Mouse (Mus musculus) kidney, embryonic 16.5 days (tissue): ENCODE measurements around the gene Cdk8. TPM values are rescaled to one million over a fixed set of nuclear protein-coding genes. Genes with fewer than 3 reads are reported as not detected.

Experiments
- ATAC-seq: fragments of 200-750 bp; cut with Nextera tagmentation; 2 replicates; pipeline ENCODE4 v1.8.0; 2017; ENCODE audit warnings: moderate TSS enrichment; ENCODE audit not compliant: low FRiP score, low TSS enrichment
- H3K27ac ChIP-seq: fragments of 300-500 bp; sonication (generic); 2 replicates; pipeline ENCODE4 v1.5.1; 2014; ENCODE audit warnings: low read length
- H3K27me3 ChIP-seq: fragments of 300-500 bp; sonication (generic); 2 replicates; pipeline ENCODE4 v1.6.1; 2014; ENCODE audit warnings: low read length, control low read depth, mixed read lengths; ENCODE audit not compliant: insufficient read depth
- H3K36me3 ChIP-seq: fragments of 300-500 bp; sonication (generic); 2 replicates; pipeline ENCODE4 v1.6.1; 2014; ENCODE audit warnings: low read length, control low read depth, mixed read lengths; ENCODE audit not compliant: insufficient read depth
- H3K4me1 ChIP-seq: fragments of 300-500 bp; sonication (generic); 2 replicates; pipeline ENCODE4 v1.6.1; 2014; ENCODE audit warnings: low read length, control low read depth, mixed read lengths; ENCODE audit not compliant: insufficient read depth
- H3K4me2 ChIP-seq: fragments of 300-500 bp; sonication (generic); replicated peaks from 2 replicates; pipeline ENCODE4 v1.6.1; 2014; ENCODE audit warnings: low read depth, low read length
- H3K4me3 ChIP-seq: fragments of 300-500 bp; sonication (generic); 2 replicates; pipeline ENCODE4 v1.5.1; 2014; ENCODE audit warnings: mild to moderate bottlenecking, low read length
- H3K9ac ChIP-seq: fragments of 300-500 bp; sonication (generic); replicated peaks from 2 replicates; pipeline ENCODE4 v1.6.1; 2014; ENCODE audit warnings: low read length
- H3K9me3 ChIP-seq: fragments of 300-500 bp; sonication (generic); 2 replicates; pipeline ENCODE4 v1.6.1; 2016; ENCODE audit warnings: low read length, control low read depth
- WGBS: fragments of 180-500 bp; shearing (Covaris S2); extraction: QIAGEN DNeasy Blood & Tissue Kit; methylation state at CpG from one replicate; pipeline ENCODE4 v1.1.7; 2014; 5-methylcytosine and 5-hydroxymethylcytosine counted together
- polyA plus RNA-seq: library from polyadenylated mRNA; unstranded; fragments of >200 nt; fragmentation: Nextera tagmentation; extraction: Ambion mirVana; gene quantifications from 2 replicates; pipeline ENCODE4 v1.2.1, GENCODE M21; 2015

Gene Cdk8
- polyA plus RNA-seq, 1 experiment from 2014 or later, result 11.4 TPM

- no peak for ATAC-seq
- no peak overlapping the region for H3K4me2 ChIP-seq
- no peak overlapping the region for H3K4me3 ChIP-seq
- H3K36me3 ChIP-seq, result peaks cover 29% of the 10 kb centered on the region
- H3K9ac ChIP-seq, result no peak overlapping the region
- no peaks in the 10 kb centered on the region for H3K27me3 ChIP-seq
- no peaks in the 10 kb centered on the region for H3K9me3 ChIP-seq
- no peaks in the 10 kb centered on the region for H3K4me1 ChIP-seq
- no peak overlapping the region for H3K27ac ChIP-seq
- WGBS, result 87% methylated on average over 10 of the region's 10 CpGs
Measured at GRCm38 (mm10) chr5:146287416-146287815, 56.4 kb downstream of the Cdk8 start.

DNA sequence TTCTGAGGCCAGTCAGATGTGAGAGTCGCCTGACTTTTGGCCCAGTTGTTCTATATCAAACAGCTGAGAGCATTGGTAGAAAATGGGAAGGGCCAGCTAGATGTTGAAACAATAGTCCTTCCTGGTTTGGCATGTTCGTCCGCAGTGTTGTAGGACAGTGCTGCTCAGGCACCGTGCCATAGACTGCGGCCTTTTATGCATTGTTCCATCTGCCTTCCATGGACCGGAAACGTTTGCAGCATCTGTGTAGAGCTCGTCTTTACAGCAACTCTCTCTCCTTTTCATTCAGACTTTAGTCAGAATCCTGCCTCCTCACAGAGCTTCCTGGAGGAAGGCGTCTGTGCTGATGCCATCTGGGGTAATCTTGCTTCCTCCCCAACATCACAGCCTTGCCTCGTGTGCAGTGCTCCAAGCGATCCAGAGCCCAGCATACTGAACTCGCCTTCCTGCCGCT lies 57.0 kb downstream of the Cdk8 start:
- no peak overlapping the region for H3K9ac ChIP-seq
- H3K27ac ChIP-seq, result no peak overlapping the region
- H3K4me1 ChIP-seq, result no peaks in the 10 kb centered on the region
- ATAC-seq, result no peak
- H3K36me3 ChIP-seq, result peaks cover 29% of the 10 kb centered on the region
- no peak overlapping the region for H3K4me3 ChIP-seq
- no peak overlapping the region for H3K4me2 ChIP-seq
- 92% methylated on average over 13 of the region's 13 CpGs for WGBS
- H3K27me3 ChIP-seq, result no peaks in the 10 kb centered on the region
- H3K9me3 ChIP-seq, result no peaks in the 10 kb centered on the region

GRCm38 (mm10) chr5:146289921-146290320 lies 58.9 kb downstream of the Cdk8 start:
- Histone ChIP-seq H3K27ac (no peak overlapping the region; the same call in 1 of the 2 replicates), H3K9me3 (no peaks in the 10 kb centered on the region), H3K9ac (no peak overlapping the region), H3K27me3 (no peaks in the 10 kb centered on the region), H3K36me3 (peaks cover 29% of the 10 kb centered on the region), H3K4me3 (no peak overlapping the region), H3K4me1 (no peaks in the 10 kb centered on the region), H3K4me2 (no peak overlapping the region)
- WGBS, result 59% methylated on average over 7 of the region's 7 CpGs
- peak; percentile 77 for ATAC-seq

DNA sequence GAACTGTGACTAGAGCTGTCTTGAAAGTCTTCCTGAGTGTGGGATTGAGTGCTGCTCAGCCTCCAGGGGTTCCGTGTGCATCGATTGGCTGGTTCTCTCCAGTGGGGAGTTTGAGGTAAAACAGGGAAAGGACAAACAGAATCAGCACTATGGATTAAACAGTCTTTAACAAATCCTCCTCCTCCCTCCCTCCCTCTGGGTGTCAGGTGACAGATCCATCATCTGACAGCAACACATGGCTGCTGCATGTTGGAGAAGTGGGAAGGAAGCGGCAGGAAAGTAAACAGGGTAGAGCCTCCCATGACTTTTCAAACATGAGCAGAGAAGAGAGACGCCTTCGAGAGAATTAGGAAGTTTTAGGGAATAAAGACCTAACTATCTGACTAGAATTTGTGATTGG lies 59.4 kb downstream of the Cdk8 start:
- Histone ChIP-seq H3K4me2 (no peak overlapping the region), H3K27me3 (no peaks in the 10 kb centered on the region), H3K9me3 (no peaks in the 10 kb centered on the region), H3K36me3 (peaks cover 27% of the 10 kb centered on the region), H3K4me1 (no peaks in the 10 kb centered on the region), H3K4me3 (no peak overlapping the region), H3K9ac (no peak overlapping the region), H3K27ac (no peak overlapping the region; the same call in 1 of the 2 replicates)
- ATAC-seq, result no peak
- 65% methylated on average over 5 of the region's 5 CpGs for WGBS

DNA sequence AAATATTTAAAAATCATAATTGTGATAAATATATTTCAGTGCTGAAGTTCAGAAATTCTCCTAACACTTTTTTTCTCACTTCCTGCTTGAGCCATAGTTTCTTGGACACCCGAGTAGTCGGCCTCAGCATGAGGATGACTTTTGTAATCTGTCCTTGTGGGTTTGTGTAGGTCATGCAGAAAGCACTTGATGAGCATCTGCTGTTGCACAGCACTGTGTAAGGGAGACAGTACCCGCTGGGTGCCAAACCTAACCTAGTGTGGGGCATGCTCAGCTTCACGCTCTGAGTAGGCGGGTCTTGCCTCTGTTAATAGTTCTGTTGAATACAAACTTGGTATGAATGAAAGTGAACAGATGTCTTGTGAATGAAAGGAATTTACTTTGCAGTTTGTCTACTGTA lies 60.5 kb downstream of the Cdk8 start:
- ATAC-seq, result no peak
- H3K36me3 ChIP-seq, result peaks cover 25% of the 10 kb centered on the region
- no peaks in the 10 kb centered on the region for H3K9me3 ChIP-seq

DNA sequence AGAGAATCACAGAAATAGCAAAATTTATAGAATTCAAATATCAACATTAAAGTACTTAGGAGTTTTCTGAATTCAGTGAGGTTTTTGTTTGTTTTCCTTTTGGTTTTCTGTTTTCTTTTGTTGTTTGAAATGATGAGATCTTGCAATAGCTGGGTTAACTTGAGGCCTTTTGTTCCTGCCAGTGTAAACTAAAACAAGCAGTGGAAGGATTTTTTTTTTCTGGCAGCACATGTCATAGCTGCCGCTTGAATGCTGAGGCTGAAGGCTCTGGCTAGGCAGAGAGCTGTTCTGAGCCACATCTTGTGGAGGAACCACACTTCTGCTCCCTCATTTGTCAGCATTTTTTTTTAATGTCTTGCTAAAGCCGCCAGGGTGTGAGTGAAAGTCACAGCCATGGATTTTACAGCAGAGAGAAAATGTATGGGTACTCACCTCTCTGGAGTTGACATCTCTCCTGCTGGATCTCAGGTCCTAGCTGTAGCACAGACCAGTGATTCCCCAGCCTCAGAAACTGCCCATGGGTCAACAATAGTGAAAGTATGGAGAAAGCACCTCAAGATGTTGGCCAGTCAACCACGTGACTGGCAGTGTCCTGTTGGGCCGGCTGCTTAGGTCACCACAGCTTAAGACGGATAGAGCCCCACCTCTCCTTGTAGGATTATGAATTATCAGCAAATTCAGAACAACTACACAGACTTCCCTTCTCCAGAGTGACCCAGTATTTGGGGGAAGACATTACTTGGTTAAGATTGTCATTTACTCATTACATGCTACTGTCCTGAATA lies 62.1 kb downstream of the Cdk8 start:
- no peak for ATAC-seq
- no peaks in the 10 kb centered on the region for H3K4me1 ChIP-seq
- H3K27ac ChIP-seq, result no peak overlapping the region
- H3K4me2 ChIP-seq, result no peak overlapping the region
- H3K36me3 ChIP-seq, result peaks cover 22% of the 10 kb centered on the region
- H3K27me3 ChIP-seq, result no peaks in the 10 kb centered on the region
- WGBS, result 90% methylated on average over 5 of the region's 5 CpGs
- no peak overlapping the region for H3K4me3 ChIP-seq
- H3K9me3 ChIP-seq, result no peaks in the 10 kb centered on the region
- H3K9ac ChIP-seq, result no peak overlapping the region

More for the DNA sequence above, 60.5 kb downstream of the Cdk8 start:
- WGBS, result 80% methylated on average over 5 of the region's 5 CpGs
- Histone ChIP-seq H3K4me3 (no peak overlapping the region), H3K9ac (no peak overlapping the region), H3K4me2 (no peak overlapping the region), H3K27me3 (no peaks in the 10 kb centered on the region), H3K27ac (no peak overlapping the region), H3K4me1 (no peaks in the 10 kb centered on the region)

DNA sequence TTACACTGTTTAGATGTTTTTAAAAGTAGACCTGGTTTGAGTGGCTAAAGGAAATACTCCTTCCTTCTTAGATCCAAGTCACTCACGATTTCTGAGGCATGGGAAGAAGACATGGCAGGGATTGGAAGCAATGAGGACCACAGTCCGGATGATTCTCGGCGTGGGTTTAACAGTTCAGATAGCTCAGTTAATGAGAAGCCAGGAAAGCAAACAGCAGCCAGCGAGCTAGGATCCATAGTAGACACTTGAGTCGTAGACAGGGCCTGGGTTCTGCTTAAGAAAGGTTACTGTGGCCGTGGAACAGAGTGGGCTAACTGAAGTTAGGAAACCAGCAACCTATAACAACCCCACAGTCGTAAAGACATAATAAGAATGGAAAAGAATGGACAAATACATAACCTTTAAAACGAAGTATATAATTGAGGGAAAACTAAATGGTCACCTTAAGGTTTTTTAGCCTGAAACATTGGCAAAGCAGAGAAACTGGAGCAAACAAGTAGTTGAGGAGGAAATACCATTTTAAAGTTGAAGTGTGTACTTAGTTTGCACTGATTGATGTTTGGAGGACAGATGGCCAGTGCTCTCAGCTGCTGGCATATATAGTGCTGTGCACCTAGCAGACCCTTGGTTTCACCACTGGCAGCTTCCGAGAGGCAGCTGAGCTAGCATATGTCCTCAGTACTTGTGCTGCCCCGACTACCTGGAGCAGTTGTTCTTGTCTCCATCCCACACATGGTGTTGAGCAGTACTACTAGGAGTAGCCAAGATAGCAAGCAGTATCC lies 63.1 kb downstream of the Cdk8 start:
- no peaks in the 10 kb centered on the region for H3K27me3 ChIP-seq
- H3K9me3 ChIP-seq, result no peaks in the 10 kb centered on the region
- peak; percentile 72; the same call in 1 of the 2 replicates for ATAC-seq
- H3K4me1 ChIP-seq, result 0 out of 2 replicates have a peak, but pooled peaks cover 6% of the 10 kb centered on the region
- H3K4me2 ChIP-seq, result no peak overlapping the region
- peaks cover 25% of the 10 kb centered on the region for H3K36me3 ChIP-seq
- H3K4me3 ChIP-seq, result no peak overlapping the region
- H3K27ac ChIP-seq, result no peak overlapping the region
- 83% methylated on average over 11 of the region's 11 CpGs for WGBS
- no peak overlapping the region for H3K9ac ChIP-seq

- ATAC-seq, result no peak
- Histone ChIP-seq H3K4me2 (no peak overlapping the region), H3K27ac (no peak overlapping the region), H3K27me3 (no peaks in the 10 kb centered on the region), H3K9ac (no peak overlapping the region), H3K4me3 (no peak overlapping the region), H3K36me3 (peaks cover 30% of the 10 kb centered on the region), H3K9me3 (no peaks in the 10 kb centered on the region), H3K4me1 (0 out of 2 replicates have a peak, but pooled peaks cover 6% of the 10 kb centered on the region)
- 93% methylated on average over 5 of the region's 5 CpGs for WGBS
Measured at GRCm38 (mm10) chr5:146294834-146295233, 63.8 kb downstream of the Cdk8 start.

- Histone ChIP-seq H3K27me3 (no peaks in the 10 kb centered on the region), H3K27ac (peak overlapping the region; percentile 43; the same call in 1 of the 2 replicates), H3K4me1 (0 out of 2 replicates have a peak, but pooled peaks cover 6% of the 10 kb centered on the region), H3K9me3 (no peaks in the 10 kb centered on the region), H3K36me3 (peaks cover 42% of the 10 kb centered on the region), H3K4me3 (no peak overlapping the region), H3K9ac (no peak overlapping the region), H3K4me2 (no peak overlapping the region)
- WGBS, result 78% methylated on average over 13 of the region's 13 CpGs
- no peak for ATAC-seq
Measured at GRCm38 (mm10) chr5:146298807-146299519, 67.9 kb downstream of the Cdk8 start.
